Mouse (Mus musculus) kidney, postnatal 14 days (tissue): ENCODE data around the gene Btg3.
"Not testable (repeated sequence)": the region's sequence is repeated elsewhere in the genome, so short reads cannot be mapped to it uniquely, and the experiment has no call there.

Experiments
- DNase-seq: peaks from one replicate; pipeline ENCODE4 v3.0.0; 2022; ENCODE audit warnings: mixed read lengths

Btg3 gene

GRCm38 (mm10) chr16:78376745-78377570 is at the start of gene Btg3:
Btg3 (minus strand) TSS chr16:78377192.
- peak; percentile 94 for DNase-seq

GRCm38 (mm10) chr16:78417733-78418132 is 40.7 kb upstream of the Btg3 start:
- DNase-seq: no peak

GRCm38 (mm10) chr16:78416500-78416899 is 39.5 kb upstream of the Btg3 start:
- DNase-seq: no peak

- DNase-seq: no peak
These were observed 33.0 kb upstream of the Btg3 start for GRCm38 (mm10) chr16:78409991-78410390.

- no peak for DNase-seq
These were observed 30.9 kb upstream of the Btg3 start for GRCm38 (mm10) chr16:78407855-78408254.

GRCm38 (mm10) chr16:78406657-78407056 is 29.7 kb upstream of the Btg3 start:
- DNase-seq: no peak

GRCm38 (mm10) chr16:78402316-78402715 is 25.3 kb upstream of the Btg3 start:
- DNase-seq: no peak

- no peak for DNase-seq
These were observed 22.4 kb upstream of the Btg3 start for GRCm38 (mm10) chr16:78399423-78399822.

- DNase-seq: no peak
These were observed 21.7 kb upstream of the Btg3 start for GRCm38 (mm10) chr16:78398734-78399133.

GRCm38 (mm10) chr16:78391354-78391753 is 14.4 kb upstream of the Btg3 start:
- no peak for DNase-seq

GRCm38 (mm10) chr16:78389986-78390385 is 13.0 kb upstream of the Btg3 start:
- no peak for DNase-seq

- DNase-seq: no peak
These were observed 12.1 kb upstream of the Btg3 start for GRCm38 (mm10) chr16:78389122-78389521.

GRCm38 (mm10) chr16:78378493-78378892 is 1.5 kb upstream of the Btg3 start:
- no peak for DNase-seq

GRCm38 (mm10) chr16:78375821-78376691 is 936 bp downstream of the Btg3 start:
- DNase-seq: peak; percentile 59

- no peak for DNase-seq
These were observed 1.8 kb downstream of the Btg3 start for GRCm38 (mm10) chr16:78375222-78375621.

- no peak for DNase-seq
These were observed 3.2 kb downstream of the Btg3 start for GRCm38 (mm10) chr16:78373743-78374142.

- no peak for DNase-seq
These were observed 4.2 kb downstream of the Btg3 start for GRCm38 (mm10) chr16:78372786-78373185.

GRCm38 (mm10) chr16:78371491-78372046 is 5.4 kb downstream of the Btg3 start:
- DNase-seq: peak; percentile 30

GRCm38 (mm10) chr16:78364554-78364953 is 12.4 kb downstream of the Btg3 start:
- DNase-seq: not testable (repeated sequence)

- no peak for DNase-seq
These were observed 15.5 kb downstream of the Btg3 start for GRCm38 (mm10) chr16:78361466-78361865.

GRCm38 (mm10) chr16:78357757-78358156 is 19.2 kb downstream of the Btg3 start:
- no peak for DNase-seq

- no peak for DNase-seq
These were observed 29.6 kb downstream of the Btg3 start for GRCm38 (mm10) chr16:78347328-78347926.
